Mouse (Mus musculus) cerebellum, postnatal 25 days (tissue): Measurements from ENCODE around the gene Marc2.

Source experiments
- DNase-seq, 2 experiments: peaks; one replicate each; pipeline ENCODE4 v3.0.0; 2021; ENCODE audit warnings: mixed read lengths in 2 of 2

Gene Marc2

GRCm38 (mm10) chr1:184853339-184853738 lies 7.1 kb upstream of the Marc2 start:
- peak; percentile 62 to 76 for DNase-seq

GRCm38 (mm10) chr1:184851741-184852618 lies 5.7 kb upstream of the Marc2 start:
- peak; percentile 71 to 81 for DNase-seq

DNA sequence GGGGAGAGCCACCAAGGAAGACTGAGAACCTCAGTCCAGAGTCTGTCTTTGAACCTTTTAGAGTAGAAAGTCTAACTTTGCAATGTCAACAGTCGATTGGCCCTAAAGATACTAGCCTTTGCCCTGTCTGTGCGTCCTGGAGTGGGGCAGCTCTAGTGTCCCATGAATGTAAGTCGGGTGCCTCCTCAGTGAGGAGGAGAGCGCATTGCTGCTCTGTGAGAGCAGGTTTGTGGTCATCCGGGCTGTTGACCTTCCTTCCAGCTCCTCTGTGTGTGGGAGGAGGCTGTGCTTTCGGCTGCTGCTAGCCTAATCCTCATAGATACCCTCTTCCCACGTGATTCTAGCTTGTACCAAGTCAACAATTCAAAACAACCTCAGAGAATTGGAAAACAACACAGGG lies 4.9 kb upstream of the Marc2 start:
- no peak for DNase-seq

DNA sequence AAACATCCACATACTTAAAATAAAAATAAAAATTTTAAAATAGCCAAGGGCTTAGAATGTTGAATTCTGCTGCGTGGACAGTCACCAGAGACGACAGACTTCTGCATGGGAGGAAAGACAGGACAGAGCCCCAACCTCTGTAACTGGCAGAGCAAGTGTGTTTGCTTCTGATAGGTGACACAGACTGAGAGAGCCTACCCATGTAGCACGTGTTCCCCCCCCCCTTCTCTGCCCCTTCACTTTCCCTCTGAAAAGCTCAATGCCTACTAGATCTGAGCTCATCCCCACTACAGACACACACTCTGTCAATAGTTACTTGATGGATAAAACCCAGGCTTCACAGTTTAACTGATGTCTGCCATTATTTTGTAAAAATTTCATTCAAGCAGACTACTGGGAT lies 722 bp upstream of the Marc2 start:
- DNase-seq, result no peak

GRCm38 (mm10) chr1:184845111-184846071 lies 860 bp downstream of the Marc2 start:
- peak; percentile 83 to 88 for DNase-seq

DNA sequence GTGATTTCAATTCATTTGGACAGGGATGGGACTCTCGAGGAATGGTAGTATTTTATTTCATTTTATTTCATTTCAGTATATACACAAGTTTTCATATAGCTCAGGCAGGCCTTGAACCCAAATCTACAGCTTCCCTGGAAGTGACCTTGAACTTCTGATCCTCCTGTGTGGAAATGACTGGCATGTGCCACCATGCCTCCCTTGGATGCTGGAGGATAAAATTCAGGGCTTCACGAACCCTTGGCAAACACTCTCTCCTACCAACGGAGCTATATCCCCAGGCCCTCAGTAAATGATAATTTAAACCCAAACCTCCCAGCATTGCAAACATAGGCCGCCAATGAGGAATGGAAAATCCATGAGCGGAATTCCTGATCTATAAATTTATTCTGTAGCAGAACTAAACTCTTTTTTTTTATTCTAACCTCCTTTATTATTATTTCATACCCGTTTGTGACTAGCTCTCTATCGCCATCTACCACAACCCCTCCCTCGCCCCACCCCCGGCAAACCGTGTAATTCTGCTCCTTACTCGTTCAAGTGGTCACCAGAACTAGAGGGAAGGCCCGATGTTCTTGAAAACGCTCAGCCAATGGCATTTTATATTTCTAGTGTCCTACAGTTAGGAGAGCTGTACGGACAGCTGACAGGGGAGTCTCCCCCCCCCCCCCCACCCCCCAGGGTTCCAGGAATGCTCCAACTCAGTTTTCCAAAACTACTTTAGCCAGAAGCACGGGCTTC lies 1.8 kb downstream of the Marc2 start:
- peak in 1 of 2 experiments; percentile 32 for DNase-seq

DNA sequence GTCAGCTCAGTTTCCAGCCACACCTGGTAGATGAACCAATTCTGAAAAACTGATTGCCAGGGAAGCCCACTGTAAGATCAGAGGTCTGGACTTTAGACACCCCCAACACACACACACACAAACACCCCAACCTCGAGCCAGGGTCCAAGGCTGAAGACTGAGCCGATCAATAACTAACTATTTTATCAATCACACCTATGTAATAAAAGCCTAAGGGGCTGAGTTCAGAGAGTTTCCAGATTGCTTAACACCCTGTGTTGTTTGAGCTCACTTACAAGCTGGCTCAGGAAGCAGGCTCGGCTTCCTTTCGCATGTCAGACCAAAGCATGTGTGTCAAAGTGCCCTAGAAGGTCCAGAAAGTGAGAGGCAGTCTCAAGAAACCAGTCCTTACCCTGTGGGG lies 8.6 kb downstream of the Marc2 start:
- no peak for DNase-seq

GRCm38 (mm10) chr1:184836350-184836749 lies 9.9 kb downstream of the Marc2 start:
- DNase-seq, result no peak

GRCm38 (mm10) chr1:184833499-184833898 lies 12.8 kb downstream of the Marc2 start:
- DNase-seq, result no peak

DNA sequence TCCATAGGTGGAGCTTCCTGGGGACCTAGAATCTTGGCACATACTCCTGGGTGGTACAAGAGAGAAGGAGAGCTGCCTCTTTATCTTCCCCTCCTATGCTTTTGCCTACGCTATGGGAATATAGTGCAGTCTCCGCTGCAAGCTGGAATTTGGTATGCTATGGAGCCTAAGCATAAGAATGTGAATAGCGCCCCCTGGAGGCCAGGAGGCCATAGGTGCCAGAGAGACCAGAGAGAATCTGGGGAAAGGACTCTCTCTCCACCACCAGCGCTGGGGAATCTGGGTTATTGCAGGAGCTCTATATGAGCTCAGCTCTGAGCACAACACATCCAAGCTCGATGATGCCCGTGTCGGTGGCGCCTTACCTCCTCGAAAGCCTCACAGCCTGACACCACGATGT lies 14.0 kb downstream of the Marc2 start:
- DNase-seq, result no peak

DNA sequence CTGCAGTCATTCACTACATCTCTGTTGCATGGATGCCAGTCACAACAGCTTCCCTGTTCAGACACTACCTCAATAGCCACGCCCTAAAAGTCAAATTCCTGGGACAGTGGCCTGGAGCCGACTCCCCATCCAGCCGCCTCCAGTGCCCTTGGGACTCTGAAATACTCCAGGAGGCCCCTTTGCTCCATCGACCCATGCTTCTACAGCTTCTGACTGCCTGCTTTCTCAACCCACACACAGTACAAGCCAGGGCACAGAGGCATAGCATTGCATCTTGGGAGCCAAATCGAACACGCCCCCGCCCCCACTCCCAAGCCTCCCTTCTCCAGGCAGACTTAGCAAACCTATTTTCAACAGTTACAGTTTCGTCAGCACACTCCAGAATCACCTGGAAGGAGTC lies 16.4 kb downstream of the Marc2 start:
- no peak for DNase-seq

DNA sequence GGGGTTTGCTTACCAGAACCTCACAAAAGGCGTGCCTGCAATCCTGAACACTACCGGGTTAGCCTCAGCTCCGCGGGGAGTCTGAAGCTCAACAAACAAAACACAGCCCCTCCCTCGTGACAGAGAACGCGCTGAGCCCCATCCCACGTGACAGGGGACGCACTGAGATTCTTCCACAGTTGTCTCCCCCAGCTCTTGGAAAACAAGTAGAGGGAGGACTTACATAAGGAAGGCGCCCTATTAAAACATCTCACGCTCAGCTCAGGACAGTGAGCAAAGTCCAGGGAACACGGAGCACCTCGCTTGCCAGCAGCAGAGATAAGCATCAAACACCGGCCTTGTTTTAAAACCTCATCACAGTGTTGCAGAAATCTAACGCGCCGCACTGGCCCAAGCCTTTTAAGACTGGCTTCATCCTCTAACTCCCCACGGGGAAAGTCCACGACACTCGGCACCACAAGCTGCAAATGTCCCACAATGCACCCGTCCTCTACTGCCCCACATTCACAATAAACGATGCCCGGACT lies 19.0 kb downstream of the Marc2 start:
- peak; percentile 11 to 14 for DNase-seq

DNA sequence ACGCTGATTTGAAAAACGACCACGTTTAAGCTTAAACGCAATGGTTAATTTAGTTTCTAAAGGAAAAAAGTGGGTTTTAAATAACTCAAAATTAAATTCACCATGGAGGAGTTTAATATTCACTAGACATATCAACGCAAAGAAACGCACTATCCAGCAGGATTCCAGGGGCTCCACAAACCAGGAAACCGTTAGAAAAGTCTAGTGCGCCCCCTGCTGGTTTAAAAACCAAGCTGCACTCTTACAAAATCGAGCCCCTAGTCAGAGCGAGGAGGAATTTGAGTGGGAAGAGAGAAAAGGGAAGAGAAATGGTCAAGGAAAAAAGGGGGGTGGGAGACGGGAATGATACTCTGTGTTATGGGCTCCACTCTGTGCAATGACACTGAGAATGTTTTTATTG lies 21.2 kb downstream of the Marc2 start:
- peak; percentile 24 to 59 for DNase-seq

DNA sequence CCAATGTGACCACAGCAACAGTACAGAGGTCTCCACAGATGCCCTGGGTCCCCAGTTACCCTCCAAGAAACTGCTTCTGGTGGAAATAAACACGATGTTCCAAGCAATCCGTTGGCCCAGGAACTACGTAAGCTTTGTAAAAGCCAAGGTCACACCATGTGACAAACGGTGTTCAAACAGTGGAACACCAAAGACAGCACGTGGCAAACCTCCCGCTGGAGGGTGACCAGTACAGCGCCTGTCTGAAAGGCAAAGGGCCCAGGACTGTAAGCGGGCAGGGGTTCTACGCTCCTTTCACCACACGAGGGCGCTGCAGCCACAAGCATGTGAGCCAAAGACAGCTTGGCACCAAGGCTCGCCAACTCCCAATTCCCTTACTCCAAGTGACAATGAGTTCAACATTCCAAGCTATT lies 21.8 kb downstream of the Marc2 start:
- DNase-seq, result peak; percentile 86 to 92

GRCm38 (mm10) chr1:184822678-184823077 lies 23.6 kb downstream of the Marc2 start:
- peak; percentile 32 to 54 for DNase-seq

GRCm38 (mm10) chr1:184817768-184818167 lies 28.5 kb downstream of the Marc2 start:
- no peak for DNase-seq

DNA sequence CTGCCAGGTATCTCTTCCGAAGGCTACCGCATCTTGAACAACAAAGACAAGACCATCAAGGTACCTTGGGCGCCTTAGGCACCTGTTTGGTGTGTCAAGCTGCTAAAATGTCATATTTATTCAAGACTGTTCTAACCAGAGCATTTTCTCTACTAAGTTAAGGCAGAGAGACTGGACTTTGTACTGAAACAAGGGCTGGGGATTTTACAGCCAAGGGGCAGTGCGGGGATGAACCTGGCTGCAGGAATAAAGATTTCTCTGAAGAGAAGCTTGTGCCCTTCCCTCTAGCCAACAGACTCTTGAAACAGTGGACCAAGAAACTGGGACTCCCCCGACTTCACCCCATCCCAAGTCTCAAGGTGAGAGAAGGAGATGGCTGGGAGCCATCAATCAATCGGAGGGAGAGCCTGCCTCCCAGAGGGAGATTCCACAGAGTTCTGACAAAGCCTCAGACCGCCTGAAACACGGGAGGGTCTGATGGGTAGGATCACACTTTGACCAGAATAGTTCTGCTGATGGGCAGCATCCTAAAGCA lies 34.5 kb downstream of the Marc2 start:
- no peak for DNase-seq

DNA sequence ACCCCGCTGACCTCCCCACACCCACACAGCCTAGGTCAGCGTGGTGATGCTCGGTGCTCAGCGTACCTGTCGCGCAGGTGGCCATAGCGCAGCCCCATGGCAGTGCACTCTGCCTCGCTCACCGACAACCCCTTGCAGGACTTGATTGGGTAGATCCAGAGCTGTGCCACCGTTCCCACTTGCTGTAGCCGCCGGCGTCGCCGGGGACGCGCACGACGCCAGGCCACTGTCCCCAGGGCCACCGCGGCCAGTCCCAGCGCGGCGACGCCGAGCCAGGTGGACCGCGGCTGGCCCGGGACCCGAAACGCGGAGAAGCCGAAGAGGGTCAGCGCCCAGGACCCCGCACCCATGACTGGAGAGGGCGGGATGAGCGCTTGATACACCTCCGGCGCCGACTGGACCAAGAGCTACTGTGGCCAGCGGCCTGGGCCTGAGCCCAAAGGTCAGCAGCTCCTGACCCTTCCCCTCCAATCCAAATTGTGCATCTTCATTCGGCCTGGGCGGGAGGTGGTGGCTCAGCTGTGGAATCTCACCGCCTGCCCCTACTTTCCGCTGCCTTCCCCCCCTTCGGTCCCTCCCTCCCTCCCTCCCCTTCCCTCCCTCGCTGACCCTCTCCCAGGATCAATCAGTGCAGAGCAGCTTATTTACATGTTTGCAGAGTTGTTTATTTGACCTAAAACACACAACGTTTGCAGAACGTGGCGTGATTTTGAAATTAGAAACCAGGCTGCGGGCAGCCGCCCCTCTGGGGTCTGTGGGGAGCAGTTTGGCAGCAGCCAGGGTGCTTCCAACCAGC lies 35.3 kb downstream of the Marc2 start, which contains the start of gene Marc1:
TSS of gene Marc1 (minus strand) at position 534 of the 796 bp plus-strand sequence.
- DNase-seq, result peak in 1 of 2 experiments; percentile 8

DNA sequence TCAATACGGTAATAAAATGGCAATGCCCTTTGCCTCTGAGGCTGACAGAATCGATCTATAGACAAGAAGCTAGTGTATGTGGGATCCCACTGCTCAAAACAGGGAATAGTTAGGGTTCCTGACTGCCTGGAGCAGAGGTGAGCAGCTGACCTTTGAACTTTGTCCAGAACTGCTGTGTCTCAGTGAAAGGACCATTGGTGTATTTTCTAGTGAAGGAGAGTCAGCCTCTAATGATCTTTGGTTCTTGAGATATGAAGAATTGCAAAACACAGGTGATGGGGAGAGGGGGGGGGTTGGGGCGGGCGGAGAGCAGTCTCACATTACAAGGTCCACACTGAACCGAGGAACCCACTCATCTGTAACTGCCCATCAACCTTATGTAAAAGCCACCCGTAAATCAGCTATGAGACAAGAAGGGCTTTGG lies 36.7 kb downstream of the Marc2 start:
- DNase-seq, result no peak

DNA sequence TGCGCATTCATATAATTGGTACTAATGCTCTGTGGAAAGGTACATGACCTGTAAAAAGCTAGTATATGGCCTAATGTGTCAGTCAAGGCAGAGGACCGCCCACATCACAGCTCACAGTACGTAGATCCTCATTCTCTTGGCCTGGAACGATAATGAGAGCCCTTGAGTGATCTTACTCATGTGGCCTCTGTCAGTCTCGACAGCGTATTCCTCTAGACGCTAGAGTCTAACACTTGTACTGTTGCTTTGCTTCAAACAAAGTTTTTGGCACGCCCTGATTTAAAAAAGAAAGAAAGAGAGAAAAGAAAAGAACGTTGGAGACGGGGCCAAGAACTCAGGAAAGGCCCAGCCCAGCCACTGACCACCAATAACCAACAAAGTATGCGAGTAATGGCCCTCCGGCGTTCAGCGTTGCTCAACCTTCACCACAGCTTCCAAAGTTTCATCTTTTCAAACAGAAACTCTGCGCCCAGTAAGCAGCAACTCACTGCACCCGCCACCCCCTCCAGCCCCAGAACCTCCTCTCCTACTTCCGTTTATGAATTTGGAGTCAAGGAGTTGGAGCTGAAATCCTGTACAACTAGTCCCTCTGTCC lies 37.7 kb downstream of the Marc2 start:
- DNase-seq, result no peak
